Mouse (Mus musculus): ENCODE results near the gene Pitpnm1.
A peak's percentile ranks its signal among the peaks of the same experiment; 100 is the strongest.

Pitpnm1 gene

GRCm38 (mm10) chr19:4068717-4069410 lies 30.9 kb upstream of the Pitpnm1 start:
- DNase-seq: no peak

GRCm38 (mm10) chr19:4070311-4070710 lies 29.5 kb upstream of the Pitpnm1 start:
- no peak for DNase-seq

GRCm38 (mm10) chr19:4070756-4071155 lies 29.0 kb upstream of the Pitpnm1 start:
- DNase-seq: no peak

GRCm38 (mm10) chr19:4071406-4071805 lies 28.4 kb upstream of the Pitpnm1 start:
- DNase-seq: peak in 1 of 2 experiments; percentile 49

- DNase-seq: no peak
These were observed 26.9 kb upstream of the Pitpnm1 start for GRCm38 (mm10) chr19:4072706-4073424.

- DNase-seq: no peak
These were observed 24.3 kb upstream of the Pitpnm1 start for GRCm38 (mm10) chr19:4075531-4075930.

GRCm38 (mm10) chr19:4079594-4079993 lies 20.2 kb upstream of the Pitpnm1 start:
- no peak for DNase-seq

- peak; percentile 67 to 75 for DNase-seq
These were observed 19.2 kb upstream of the Pitpnm1 start for GRCm38 (mm10) chr19:4080511-4081009.

GRCm38 (mm10) chr19:4081394-4081793 lies 18.4 kb upstream of the Pitpnm1 start, which contains the start of gene Cabp2:
Gene Cabp2 (plus strand): TSS chr19:4081578.
- no peak for DNase-seq

GRCm38 (mm10) chr19:4082219-4082965 lies 17.4 kb upstream of the Pitpnm1 start:
- no peak for DNase-seq

GRCm38 (mm10) chr19:4083316-4083715 lies 16.5 kb upstream of the Pitpnm1 start:
- no peak for DNase-seq

- no peak for DNase-seq
These were observed 16.0 kb upstream of the Pitpnm1 start for GRCm38 (mm10) chr19:4083826-4084225.

GRCm38 (mm10) chr19:4084984-4085383 lies 14.8 kb upstream of the Pitpnm1 start:
- no peak for DNase-seq

- DNase-seq: no peak
These were observed 13.6 kb upstream of the Pitpnm1 start for GRCm38 (mm10) chr19:4086156-4086555.

GRCm38 (mm10) chr19:4087090-4087489 lies 12.7 kb upstream of the Pitpnm1 start:
- no peak for DNase-seq

- no peak for DNase-seq
These were observed 11.7 kb upstream of the Pitpnm1 start for GRCm38 (mm10) chr19:4088146-4088545.

- peak in 1 of 2 experiments; percentile 20 for DNase-seq
These were observed 10.7 kb upstream of the Pitpnm1 start for GRCm38 (mm10) chr19:4089128-4089527.

- no peak for DNase-seq
These were observed 9.4 kb upstream of the Pitpnm1 start for GRCm38 (mm10) chr19:4090446-4090845.

- no peak for DNase-seq
These were observed 8.4 kb upstream of the Pitpnm1 start for GRCm38 (mm10) chr19:4091383-4091782.

- DNase-seq: no peak
These were observed 7.0 kb upstream of the Pitpnm1 start for GRCm38 (mm10) chr19:4092750-4093149.

GRCm38 (mm10) chr19:4093772-4094171 lies 6.0 kb upstream of the Pitpnm1 start:
- no peak for DNase-seq

- no peak for DNase-seq
These were observed 5.5 kb upstream of the Pitpnm1 start for GRCm38 (mm10) chr19:4094348-4094747.

- no peak for DNase-seq
These were observed 5.0 kb upstream of the Pitpnm1 start for GRCm38 (mm10) chr19:4094774-4095303.

All from cerebellum, postnatal 10 days (tissue).